Comparison of ENCODE assay signal across 9 mouse cellular contexts in the genomic region with DNA sequence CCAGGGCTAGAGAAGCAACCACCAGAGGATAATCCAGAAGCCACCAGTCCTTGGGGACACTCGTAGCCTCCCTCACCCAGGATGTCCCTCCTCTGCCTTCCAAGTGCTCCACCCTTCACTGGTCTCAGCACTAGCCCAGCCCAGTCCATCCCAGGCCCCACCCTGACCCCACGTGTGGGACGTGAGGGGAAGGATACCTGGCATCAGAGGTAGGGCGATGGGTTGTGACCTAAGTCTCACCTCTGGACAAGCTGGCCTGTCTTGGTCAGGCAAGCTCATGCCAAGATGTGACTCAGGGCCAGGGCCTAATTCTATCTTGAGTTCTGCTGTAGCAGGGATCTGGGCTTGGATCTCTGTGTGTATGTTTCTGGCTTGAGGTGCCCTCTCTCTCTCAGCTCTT. TPM values are rescaled to one million over a fixed set of nuclear protein-coding genes. Genes with fewer than 3 reads are reported as not detected.
DNase-seq lines count a peak whose midpoint lies in the region; ATAC-seq lines count a peak whose summit lies in the region.
"Had no signal": no experiment of that assay in that cellular context is flagged by ENCODE, and none has a peak within 500 bp of the region (broad histone marks: within the 10 kb centered on the region; RNA-seq: fewer than 3 reads in every experiment).

No protein-coding gene starts in this region.

- no peak overlapping the region for H3K4me2 ChIP-seq in hindbrain, embryonic 14.5 days (replicated peaks)
- no peak overlapping the region for H3K4me2 ChIP-seq in forebrain, embryonic 15.5 days (replicated peaks)
- H3K4me2 ChIP-seq in liver, embryonic 15.5 days = no peak overlapping the region

- WGBS in hindbrain, embryonic 10.5 days = 64% methylated on average over 4 of the region's 4 CpGs
- 62% methylated on average over 4 of the region's 4 CpGs for WGBS in hindbrain, embryonic 14.5 days
- WGBS in forebrain, embryonic 15.5 days = 59% methylated on average over 4 of the region's 4 CpGs
- WGBS in liver, embryonic 15.5 days (ENCODE audit: insufficient replicate concordance) = 79% methylated on average over 4 of the region's 4 CpGs

- H3K9me3 ChIP-seq in hindbrain, embryonic 10.5 days = no peaks in the 10 kb centered on the region
- H3K9me3 ChIP-seq in hindbrain, embryonic 14.5 days (ENCODE audit: control insufficient read depth, low read length) = no peaks in the 10 kb centered on the region
- no peaks in the 10 kb centered on the region for H3K9me3 ChIP-seq in forebrain, embryonic 15.5 days
- H3K9me3 ChIP-seq in liver, embryonic 15.5 days (replicated peaks) = no peaks in the 10 kb centered on the region

- no peak for DNase-seq in hindbrain, embryonic 10.5 days (ENCODE audit: low spot score)
- DNase-seq in hindbrain, embryonic 14.5 days (ENCODE audit: low spot score) = no peak
- peak; percentile 84 for DNase-seq in MN1 (ENCODE audit: low spot score)
- no peak for DNase-seq in layer of hippocampus, adult 9-10 months (ENCODE audit: low spot score)
- no peak for DNase-seq in spleen, adult 12 weeks (ENCODE audit: low spot score)
- DNase-seq in left cerebral cortex, adult 8-10 months (ENCODE audit: low spot score in 2 of 2) = no peak

- H3K36me3 ChIP-seq in hindbrain, embryonic 10.5 days = no peaks in the 10 kb centered on the region
- H3K36me3 ChIP-seq in hindbrain, embryonic 14.5 days (replicated peaks; ENCODE audit: control insufficient read depth, insufficient read depth) = no peaks in the 10 kb centered on the region
- H3K36me3 ChIP-seq in forebrain, embryonic 15.5 days = no peaks in the 10 kb centered on the region
- no peaks in the 10 kb centered on the region for H3K36me3 ChIP-seq in liver, embryonic 15.5 days (replicated peaks)

- H3K27ac ChIP-seq in hindbrain, embryonic 10.5 days = peak overlapping the region; percentile 98
- H3K27ac ChIP-seq in hindbrain, embryonic 14.5 days = no peak overlapping the region
- 0 out of 2 replicates have a peak overlapping the region, but pooled peaks have one; percentile 45 for H3K27ac ChIP-seq in forebrain, embryonic 15.5 days (replicated peaks)
- H3K27ac ChIP-seq in liver, embryonic 15.5 days (replicated peaks) = peak overlapping the region; percentile 83; the same call in 1 of the 2 replicates

- peaks cover 67% of the 10 kb centered on the region for H3K4me1 ChIP-seq in hindbrain, embryonic 10.5 days (replicated peaks)
- peaks cover 32% of the 10 kb centered on the region for H3K4me1 ChIP-seq in hindbrain, embryonic 14.5 days (replicated peaks; ENCODE audit: control insufficient read depth, insufficient read depth, low read length)
- H3K4me1 ChIP-seq in forebrain, embryonic 15.5 days = peaks cover 40% of the 10 kb centered on the region
- peaks cover 48% of the 10 kb centered on the region for H3K4me1 ChIP-seq in liver, embryonic 15.5 days (replicated peaks)

- no peak overlapping the region for H3K9ac ChIP-seq in hindbrain, embryonic 14.5 days
- no peak overlapping the region for H3K9ac ChIP-seq in forebrain, embryonic 15.5 days (replicated peaks)
- H3K9ac ChIP-seq in liver, embryonic 15.5 days = no peak overlapping the region

- H3K4me3 ChIP-seq in hindbrain, embryonic 10.5 days = no peak overlapping the region
- H3K4me3 ChIP-seq in hindbrain, embryonic 14.5 days (replicated peaks; ENCODE audit: low read length) = no peak overlapping the region
- H3K4me3 ChIP-seq in forebrain, embryonic 15.5 days = no peak overlapping the region
- no peak overlapping the region for H3K4me3 ChIP-seq in liver, embryonic 15.5 days (replicated peaks)

- H3K27me3 ChIP-seq in hindbrain, embryonic 10.5 days (ENCODE audit: insufficient read depth, poor library complexity, severe bottlenecking) = peaks cover 45% of the 10 kb centered on the region
- H3K27me3 ChIP-seq in hindbrain, embryonic 14.5 days (ENCODE audit: control insufficient read depth, insufficient read depth, low read length) = 0 out of 2 replicates have a peak, but pooled peaks cover 4% of the 10 kb centered on the region
- no peaks in the 10 kb centered on the region; the same call in 1 of the 2 replicates for H3K27me3 ChIP-seq in forebrain, embryonic 15.5 days
- H3K27me3 ChIP-seq in liver, embryonic 15.5 days = peaks cover 58% of the 10 kb centered on the region

- ATAC-seq in hindbrain, embryonic 14.5 days (ENCODE audit: low FRiP score) = no peak
- ATAC-seq in forebrain, embryonic 15.5 days (replicated peaks) = no peak
- ATAC-seq in liver, embryonic 15.5 days (ENCODE audit: insufficient read depth) = no peak

RNA-seq across cellular contexts. Expression of a gene that starts 1.2 kb away (rescaled TPM):
- 0.58 and 0.67 TPM in 2 replicates for polyA plus RNA-seq in hindbrain, embryonic 10.5 days (2016; fragmentation: Nextera tagmentation; extraction: Ambion mirVana)
- not detected in 2 replicates for polyA plus RNA-seq in hindbrain, embryonic 14.5 days (2014; fragmentation: Nextera tagmentation; extraction: Ambion mirVana)
- 0.41 TPM in 1 of 2 replicates, not detected in the other for polyA plus RNA-seq in forebrain, embryonic 15.5 days (2015; fragmentation: Nextera tagmentation; extraction: Ambion mirVana)
- 0.25 TPM in 1 of 2 replicates, not detected in the other for polyA plus RNA-seq in liver, embryonic 15.5 days (2015; fragmentation: Nextera tagmentation; extraction: Ambion mirVana)
- total RNA-seq in left cerebral cortex, adult 8-10 months (2022) = 1 to 10 TPM in 1 of 4 experiments, under 1 TPM in 1, not detected in 2; 0.73 to 1.1 TPM
- polyA plus RNA-seq: limb, embryonic 11.5 days had no signal

RNA-seq across cellular contexts. Expression of a gene that starts 48.2 kb away (rescaled TPM):
- polyA plus RNA-seq in hindbrain, embryonic 10.5 days (2016; fragmentation: Nextera tagmentation; extraction: Ambion mirVana) = 60.5 and 83.5 TPM in 2 replicates
- polyA plus RNA-seq in hindbrain, embryonic 14.5 days (2014; fragmentation: Nextera tagmentation; extraction: Ambion mirVana) = 114 and 116 TPM in 2 replicates
- 124 and 125 TPM in 2 replicates for polyA plus RNA-seq in forebrain, embryonic 15.5 days (2015; fragmentation: Nextera tagmentation; extraction: Ambion mirVana)
- polyA plus RNA-seq in liver, embryonic 15.5 days (2015; fragmentation: Nextera tagmentation; extraction: Ambion mirVana) = 8.6 and 9.6 TPM in 2 replicates
- total RNA-seq in left cerebral cortex, adult 8-10 months (2022) = 100 to 1,000 TPM; 157 to 171 (median 165) TPM

RNA-seq across cellular contexts. Expression of a gene that starts 48.8 kb away (rescaled TPM):
- polyA plus RNA-seq in hindbrain, embryonic 10.5 days (2016; fragmentation: Nextera tagmentation; extraction: Ambion mirVana) = 146 and 150 TPM in 2 replicates
- 116 and 132 TPM in 2 replicates for polyA plus RNA-seq in hindbrain, embryonic 14.5 days (2014; fragmentation: Nextera tagmentation; extraction: Ambion mirVana)
- polyA plus RNA-seq in forebrain, embryonic 15.5 days (2015; fragmentation: Nextera tagmentation; extraction: Ambion mirVana) = 122 and 125 TPM in 2 replicates
- polyA plus RNA-seq in liver, embryonic 15.5 days (2015; fragmentation: Nextera tagmentation; extraction: Ambion mirVana) = 111 and 115 TPM in 2 replicates
- 10 to 100 TPM; 40.5 to 45.5 (median 42.1) TPM for total RNA-seq in left cerebral cortex, adult 8-10 months (2022)
